Mouse (Mus musculus): ENCODE measurements around the gene 5330417H12Rik. TPM values are rescaled to one million over a fixed set of nuclear protein-coding genes. Genes with fewer than 3 reads are reported as not detected.

The 5330417H12Rik gene
- polyA plus RNA-seq (2012; rRNA removed; ENCODE audit: low replicate concordance): not detected in 2 replicates

DNA sequence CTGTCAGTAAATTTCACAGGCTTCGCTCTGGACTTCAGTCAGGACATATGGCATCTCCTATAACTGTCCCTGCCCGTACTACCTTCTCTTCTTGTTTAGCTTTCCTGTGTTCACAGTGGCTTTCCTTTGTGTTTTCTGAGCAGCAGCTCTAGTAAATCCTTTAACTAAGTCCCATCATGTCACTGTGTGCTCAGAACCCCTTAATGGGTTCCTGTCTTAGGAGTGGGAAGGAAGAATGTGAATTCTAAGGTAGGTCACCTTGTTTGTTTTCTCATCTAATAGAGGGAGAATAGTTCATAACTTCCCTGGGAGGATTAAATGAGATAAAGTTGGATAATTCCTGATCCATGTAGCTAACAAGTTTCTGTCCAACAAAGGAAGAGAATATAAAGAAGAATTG, at the start of gene 5330417H12Rik:
Gene 5330417H12Rik (minus strand): TSS at position 101 of the 400 bp plus-strand sequence.

GRCm38 (mm10) chr7:107594857-107595402, 30.0 kb downstream of the 5330417H12Rik start, which contains the start of gene Ppfibp2:
Ppfibp2 (plus strand) TSS chr7:107595207.

Other genes with a start within 250 kb of the 5330417H12Rik start
- 0.33 and 0.51 TPM in 2 replicates for gene Olfml1, start 57.7 kb downstream of the 5330417H12Rik start, polyA plus RNA-seq (2012; rRNA removed; ENCODE audit: low replicate concordance)
- gene Ppfibp2, start 30.0 kb downstream of the 5330417H12Rik start, polyA plus RNA-seq (2012; rRNA removed; ENCODE audit: low replicate concordance): 6.6 and 7.9 TPM in 2 replicates
- gene Cyb5r2, start 132.9 kb upstream of the 5330417H12Rik start, polyA plus RNA-seq (2012; rRNA removed; ENCODE audit: low replicate concordance): 0.04 TPM in 1 of 2 replicates, not detected in the other
- gene Ovch2, start 176.0 kb upstream of the 5330417H12Rik start, polyA plus RNA-seq (2012; rRNA removed; ENCODE audit: low replicate concordance): not detected in 2 replicates
- gene Olfr467, start 187.1 kb upstream of the 5330417H12Rik start, polyA plus RNA-seq (2012; rRNA removed; ENCODE audit: low replicate concordance): not detected in 2 replicates
- gene Olfr469, start 200.4 kb upstream of the 5330417H12Rik start, polyA plus RNA-seq (2012; rRNA removed; ENCODE audit: low replicate concordance): not detected in 2 replicates
- not detected in 2 replicates for gene Olfr470, start 222.3 kb upstream of the 5330417H12Rik start, polyA plus RNA-seq (2012; rRNA removed; ENCODE audit: low replicate concordance)

Measured in duodenum, adult 2 months (tissue).